Mouse (Mus musculus): ENCODE measurements around the gene Wbp1.

Gene Wbp1

DNA sequence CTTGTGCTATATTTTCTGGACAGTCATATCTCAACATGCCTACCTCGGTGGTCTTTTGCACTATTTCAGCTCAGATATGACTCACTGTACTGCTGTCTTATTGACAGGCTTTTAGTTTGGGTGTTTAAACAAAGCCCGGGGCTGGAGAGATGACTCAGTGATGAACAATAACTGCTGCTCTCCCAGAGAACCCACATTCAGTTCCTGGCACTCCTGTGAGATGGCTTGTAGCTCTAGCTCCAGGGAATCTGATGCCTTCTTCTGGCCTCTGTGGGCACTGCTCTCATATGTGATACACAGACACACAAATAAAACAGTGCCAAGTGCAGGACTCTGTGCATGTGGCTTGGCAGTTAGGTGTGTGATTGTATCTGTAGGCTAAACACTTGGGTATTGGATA is 23.9 kb upstream of the Wbp1 start:
- in situ Hi-C loops (cut with MboI; ENCODE audit: low pct_unique_long_range_greater_than_20kb in 1 of 2, low sequenced_read_pairs in 2 of 2, unreplicated experiment in 1 of 2), result no loop called here

DNA sequence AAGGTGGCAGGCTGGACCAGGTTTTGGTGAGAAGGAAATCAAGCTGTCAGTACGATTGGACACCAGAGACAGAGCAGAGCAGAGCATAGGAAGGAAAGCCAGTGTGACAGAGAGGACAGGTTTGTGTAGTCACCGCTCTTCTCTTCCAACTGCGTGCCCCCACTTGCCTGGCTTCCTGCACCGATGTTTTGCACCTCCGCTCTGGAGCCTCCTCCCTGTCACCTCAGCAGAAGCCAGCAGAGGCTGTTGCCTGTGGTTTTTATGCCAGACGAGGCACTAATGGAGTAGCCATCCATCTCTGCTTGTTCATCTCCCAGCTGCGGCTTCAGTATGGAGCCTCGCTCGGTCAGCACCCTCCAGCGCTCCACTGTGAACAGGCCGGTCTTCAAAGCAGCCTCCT is 21.5 kb upstream of the Wbp1 start:
- in situ Hi-C loops (cut with MboI; ENCODE audit: low pct_unique_long_range_greater_than_20kb in 1 of 2, low sequenced_read_pairs in 2 of 2, unreplicated experiment in 1 of 2), result no loop called here

DNA sequence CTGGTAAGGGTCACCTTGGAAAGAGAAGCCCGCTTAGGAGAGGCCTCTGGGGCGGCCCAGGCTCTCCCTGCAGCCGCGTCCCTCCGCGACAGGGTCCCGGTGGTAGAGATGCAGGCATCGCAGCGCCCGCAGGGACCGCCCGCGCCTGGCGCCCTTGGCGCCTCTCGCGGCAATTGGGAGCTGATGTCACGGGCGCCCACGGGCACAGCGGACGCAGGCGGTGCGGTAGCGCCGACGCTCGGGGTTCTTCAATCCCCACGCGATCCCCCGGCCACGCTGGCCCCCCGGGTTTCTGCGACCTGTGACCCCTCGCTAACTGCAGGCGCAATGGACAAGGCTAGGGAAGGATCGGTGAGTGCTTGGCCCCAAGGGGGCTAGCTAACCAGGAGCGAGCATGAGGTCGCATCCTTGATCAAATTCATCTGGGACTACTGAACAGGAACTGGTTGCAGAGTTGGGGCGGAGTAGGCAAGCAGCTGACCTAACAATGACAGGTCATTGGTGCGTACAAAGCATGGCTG is 20.9 kb upstream of the Wbp1 start:
- in situ Hi-C loops (cut with MboI; ENCODE audit: low pct_unique_long_range_greater_than_20kb in 1 of 2, low sequenced_read_pairs in 2 of 2, unreplicated experiment in 1 of 2), result no loop called here

DNA sequence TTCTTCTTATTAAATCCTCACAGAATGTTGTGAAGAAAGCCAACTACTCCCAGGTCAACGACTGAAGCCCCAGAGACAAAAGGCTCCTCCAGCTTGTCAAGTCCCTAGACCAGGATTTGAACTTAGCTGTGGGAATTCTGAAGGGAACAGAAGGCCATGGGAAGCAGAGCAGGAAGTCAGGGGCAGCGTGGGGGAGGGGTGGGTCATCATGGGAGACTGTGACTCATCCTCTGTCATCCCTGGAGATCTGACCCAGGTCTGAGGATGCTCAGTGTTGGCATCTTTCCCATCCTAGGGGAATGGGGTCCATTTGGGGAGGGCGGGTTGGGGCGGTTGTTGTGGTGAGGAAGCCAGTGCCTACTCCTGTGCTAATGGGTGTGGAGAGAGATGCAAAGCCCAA is 20.3 kb upstream of the Wbp1 start:
- in situ Hi-C loops (cut with MboI; ENCODE audit: low pct_unique_long_range_greater_than_20kb in 1 of 2, low sequenced_read_pairs in 2 of 2, unreplicated experiment in 1 of 2), result no loop called here

DNA sequence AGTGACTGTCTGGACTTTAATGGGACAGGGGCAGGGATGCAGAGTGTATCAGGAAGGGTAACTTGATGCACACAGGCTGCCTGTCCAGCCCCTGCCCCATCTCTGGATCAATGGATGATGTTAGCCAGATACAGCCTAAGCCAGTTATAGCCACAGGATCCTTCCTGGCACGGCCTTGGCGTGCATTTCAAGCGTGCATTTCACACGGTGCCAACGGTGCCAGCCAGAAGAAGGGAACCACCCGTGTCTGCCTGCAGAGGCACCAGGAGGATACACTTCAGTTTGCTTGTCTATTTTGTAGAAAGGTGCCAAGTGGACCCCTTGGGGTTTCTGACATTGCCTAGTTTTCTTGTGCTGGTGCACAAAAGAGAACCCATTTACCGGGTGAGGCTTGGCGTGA is 18.7 kb upstream of the Wbp1 start:
- in situ Hi-C loops (cut with MboI; ENCODE audit: low pct_unique_long_range_greater_than_20kb in 1 of 2, low sequenced_read_pairs in 2 of 2, unreplicated experiment in 1 of 2), result no loop called here

DNA sequence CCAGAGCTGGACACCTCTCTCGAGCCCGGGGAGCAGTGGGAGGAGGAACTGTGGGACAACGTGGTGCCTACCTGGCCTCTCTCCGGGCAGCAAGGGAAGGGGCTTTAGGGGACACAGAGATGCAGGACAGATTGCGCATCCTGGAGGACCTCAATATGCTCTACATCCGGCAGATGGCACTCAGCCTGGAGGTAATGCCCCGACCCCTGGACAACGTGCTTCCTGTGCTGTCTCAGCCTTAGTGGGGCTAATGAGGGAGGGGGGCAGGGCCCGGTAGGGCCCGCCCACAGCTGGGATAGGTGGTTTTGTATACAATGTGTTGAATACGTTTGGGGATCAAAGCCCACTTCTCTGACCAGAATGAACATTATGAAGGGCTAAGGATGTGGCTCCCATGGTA is 16.7 kb upstream of the Wbp1 start:
- in situ Hi-C loops (cut with MboI; ENCODE audit: low pct_unique_long_range_greater_than_20kb in 1 of 2, low sequenced_read_pairs in 2 of 2, unreplicated experiment in 1 of 2), result no loop called here

DNA sequence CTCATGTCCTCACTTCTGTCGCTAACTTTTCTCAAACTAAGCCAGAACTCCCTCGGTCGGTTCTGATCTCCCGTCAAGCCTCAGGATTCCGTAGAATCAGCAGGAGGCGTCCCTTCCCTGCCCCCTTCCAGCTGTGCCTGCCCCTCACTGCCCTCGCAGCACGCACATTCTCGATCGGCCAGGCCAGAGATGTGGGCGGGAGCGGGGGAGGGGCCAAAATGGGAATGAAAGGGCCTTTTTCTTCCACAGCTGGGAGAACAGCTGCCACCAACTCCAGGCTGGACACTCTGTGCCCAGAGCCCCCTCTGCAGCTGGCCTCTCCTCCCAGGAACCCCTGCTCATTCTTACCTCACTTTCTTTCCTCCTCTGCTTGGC is 16.2 kb upstream of the Wbp1 start:
- in situ Hi-C loops (cut with MboI; ENCODE audit: low pct_unique_long_range_greater_than_20kb in 1 of 2, low sequenced_read_pairs in 2 of 2, unreplicated experiment in 1 of 2), result no loop called here

DNA sequence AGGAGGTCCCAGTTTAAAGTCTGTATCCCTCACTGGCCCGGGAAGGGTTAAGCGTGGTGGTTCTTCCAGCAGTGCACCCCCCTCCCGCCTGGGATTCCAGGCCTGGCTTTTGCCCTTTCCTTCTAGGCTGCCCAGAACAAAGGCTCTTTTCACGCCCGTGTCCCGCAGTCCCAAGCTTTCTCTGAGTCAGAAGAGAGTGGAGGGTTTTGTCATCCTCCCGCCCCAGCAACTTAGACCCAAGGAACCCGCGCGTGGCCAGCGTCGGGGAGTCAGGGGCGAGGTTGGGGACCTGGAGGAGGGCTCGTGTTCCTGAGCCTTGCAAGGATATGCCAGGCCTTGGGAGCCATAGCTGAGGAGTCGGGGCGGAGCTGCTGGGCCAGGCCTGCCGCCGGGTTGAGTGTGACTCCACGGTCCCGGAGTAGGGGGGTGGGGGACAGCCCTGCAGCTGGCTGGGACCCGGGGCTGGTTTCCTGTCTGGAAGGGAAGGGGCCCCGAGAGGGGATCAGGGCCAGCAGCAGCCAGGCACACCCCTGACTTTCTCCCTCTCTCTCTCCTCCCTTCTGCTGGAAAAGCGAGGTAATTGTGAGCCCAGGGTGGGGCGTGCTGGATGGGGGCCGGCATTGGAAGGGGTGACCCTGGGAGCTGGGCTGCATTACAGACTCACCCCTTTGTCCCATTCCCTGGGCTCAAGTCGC is 15.7 kb upstream of the Wbp1 start:
- in situ Hi-C loops (cut with MboI; ENCODE audit: low pct_unique_long_range_greater_than_20kb in 1 of 2, low sequenced_read_pairs in 2 of 2, unreplicated experiment in 1 of 2), result no loop called here

DNA sequence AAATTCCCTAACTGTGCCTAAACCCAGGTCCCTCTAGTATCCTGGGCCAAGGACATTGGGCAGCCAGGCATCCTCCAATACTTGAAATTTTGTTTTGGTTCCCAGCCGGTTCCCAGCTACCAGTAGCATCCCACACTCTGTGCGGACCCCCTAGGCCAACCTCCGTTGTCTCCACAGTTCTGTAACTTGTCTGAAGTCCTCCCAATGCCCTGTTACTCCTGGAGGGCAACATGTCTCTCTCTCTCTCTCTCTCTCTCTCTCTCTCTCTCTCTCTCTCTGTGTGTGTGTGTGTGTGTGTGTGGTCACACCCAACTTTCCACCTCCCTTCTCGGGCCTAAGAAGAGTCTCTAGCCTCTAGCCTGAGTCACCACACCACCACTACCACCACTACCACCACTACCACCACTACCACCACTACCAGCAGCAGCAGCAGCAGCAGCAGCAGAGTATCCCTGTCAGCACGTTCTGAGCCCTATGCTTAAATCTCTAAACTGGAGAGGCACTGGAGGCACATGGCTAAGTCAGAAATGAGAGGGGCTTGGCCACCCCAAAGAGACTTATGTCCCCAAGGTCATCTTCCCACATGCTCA is 15.0 kb upstream of the Wbp1 start:
- in situ Hi-C loops (cut with MboI; ENCODE audit: low pct_unique_long_range_greater_than_20kb in 1 of 2, low sequenced_read_pairs in 2 of 2, unreplicated experiment in 1 of 2), result no loop called here

DNA sequence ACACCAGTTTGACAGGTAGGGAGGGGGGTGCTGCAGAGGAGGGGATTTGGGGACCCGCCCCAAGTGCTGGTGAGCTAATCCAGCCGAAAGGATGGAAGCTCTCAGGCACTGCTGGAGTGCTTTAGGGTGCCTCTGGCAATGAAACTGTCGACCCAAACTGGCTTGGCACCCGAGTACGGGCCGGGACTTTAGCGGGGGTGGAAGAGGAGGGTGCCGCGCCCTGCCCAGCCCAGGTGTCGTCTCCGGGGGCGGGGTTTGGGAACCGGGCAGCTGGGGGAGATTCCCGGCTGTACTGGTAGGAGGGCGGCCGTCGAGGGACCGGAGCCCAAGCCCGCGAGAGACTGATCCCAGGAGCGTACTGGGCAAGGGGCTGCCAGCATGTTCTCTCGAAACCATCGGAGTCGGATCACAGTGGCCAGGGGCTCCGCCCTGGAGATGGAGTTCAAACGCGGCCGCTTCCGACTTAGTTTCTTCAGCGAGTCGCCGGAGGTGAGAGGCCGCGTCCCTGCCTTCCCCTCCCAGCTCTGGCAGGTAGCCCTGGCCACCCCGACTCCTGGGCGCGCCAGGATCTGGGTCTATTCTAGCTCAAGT is 14.3 kb upstream of the Wbp1 start:
- in situ Hi-C loops (cut with MboI; ENCODE audit: low pct_unique_long_range_greater_than_20kb in 1 of 2, low sequenced_read_pairs in 2 of 2, unreplicated experiment in 1 of 2), result no loop called here

DNA sequence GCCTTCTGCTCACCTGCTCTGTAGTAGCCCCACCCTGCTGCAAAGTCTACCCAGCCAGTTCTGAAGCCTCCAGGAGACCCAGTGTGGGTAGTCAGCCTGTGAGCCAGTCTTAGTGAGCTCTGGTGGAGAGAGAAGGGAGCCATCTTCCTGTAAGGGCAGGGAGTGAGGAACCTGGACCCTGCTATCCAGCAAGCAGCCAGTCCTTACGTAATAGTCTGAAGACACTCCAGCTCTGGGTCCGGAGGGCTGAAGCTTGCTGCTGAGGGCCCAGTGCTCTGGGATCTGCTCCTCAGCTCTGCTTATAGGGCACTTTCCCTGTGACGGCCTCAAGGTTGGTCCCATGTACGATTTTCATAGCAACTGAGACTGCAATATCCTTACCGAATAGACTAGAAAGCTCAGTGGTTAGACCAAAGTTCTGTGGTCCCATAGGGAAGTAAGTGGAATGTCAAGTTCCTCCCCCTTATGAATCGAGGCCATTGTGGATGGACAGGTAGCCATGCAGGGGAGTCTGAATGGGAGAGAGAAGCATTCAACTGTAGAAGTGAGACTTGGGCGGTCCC is 13.7 kb upstream of the Wbp1 start, which contains the start of gene Rtkn:
Gene Rtkn, plus strand, starts transcription at position 513 of the 563 bp plus-strand sequence.
- in situ Hi-C loops (cut with MboI; ENCODE audit: low pct_unique_long_range_greater_than_20kb in 1 of 2, low sequenced_read_pairs in 2 of 2, unreplicated experiment in 1 of 2), result no loop called here

DNA sequence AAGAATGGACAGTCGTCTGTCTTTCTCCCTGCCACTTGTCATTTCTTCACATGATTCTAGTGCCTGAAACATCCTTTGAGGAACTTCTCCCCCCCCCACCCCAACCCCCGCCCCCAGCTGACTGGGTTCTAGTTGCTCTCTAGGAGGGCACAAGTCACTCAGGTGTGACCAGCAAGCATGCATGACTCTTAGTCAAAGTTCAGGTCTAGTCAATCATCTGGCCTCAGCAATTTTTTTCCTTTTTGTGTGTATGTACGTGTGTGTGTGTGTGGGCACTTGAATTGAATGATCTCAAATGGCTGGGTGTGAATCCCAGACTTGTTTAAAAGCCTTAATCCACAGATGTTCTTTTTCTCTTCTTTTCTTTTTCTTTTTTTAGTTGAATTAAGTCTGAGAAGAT is 12.9 kb upstream of the Wbp1 start:
- in situ Hi-C loops (cut with MboI; ENCODE audit: low pct_unique_long_range_greater_than_20kb in 1 of 2, low sequenced_read_pairs in 2 of 2, unreplicated experiment in 1 of 2), result no loop called here

DNA sequence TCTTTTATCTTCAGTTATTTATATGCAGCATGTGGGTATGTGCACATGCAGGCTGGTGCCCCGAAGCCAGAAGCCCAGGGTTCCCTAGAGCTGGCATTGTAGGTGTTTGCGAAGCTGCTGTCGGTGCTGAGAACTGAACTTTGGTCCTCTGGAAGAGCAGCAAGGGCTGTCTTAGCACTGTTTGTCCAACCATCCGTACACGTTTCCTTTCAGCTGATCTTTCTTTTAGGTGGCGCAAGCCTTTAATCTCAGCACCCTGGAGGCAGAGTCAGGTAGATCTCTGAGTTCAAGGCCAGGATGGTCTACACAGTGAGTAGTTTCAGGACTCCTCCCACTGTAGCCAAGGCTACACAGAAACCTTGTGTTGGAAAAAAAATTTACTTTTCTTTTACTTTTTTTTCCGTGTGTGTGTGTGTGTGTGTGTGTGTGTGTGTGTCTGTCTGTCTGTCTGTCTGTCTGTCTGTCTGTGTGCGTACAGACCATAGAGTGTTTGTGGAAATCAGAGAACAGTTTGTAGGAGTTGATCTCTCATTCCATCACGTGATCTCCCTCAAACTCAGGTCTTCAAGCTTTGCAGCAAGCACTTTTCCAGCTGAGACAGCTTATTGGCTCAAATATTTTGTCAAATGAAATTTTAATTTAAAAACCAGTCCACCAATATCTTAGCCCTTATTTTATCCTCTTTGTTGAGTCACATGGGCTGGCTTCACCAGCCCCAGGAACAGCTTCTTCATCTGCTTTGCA is 11.0 kb upstream of the Wbp1 start:
- in situ Hi-C loops (cut with MboI; ENCODE audit: low pct_unique_long_range_greater_than_20kb in 1 of 2, low sequenced_read_pairs in 2 of 2, unreplicated experiment in 1 of 2), result no loop called here

DNA sequence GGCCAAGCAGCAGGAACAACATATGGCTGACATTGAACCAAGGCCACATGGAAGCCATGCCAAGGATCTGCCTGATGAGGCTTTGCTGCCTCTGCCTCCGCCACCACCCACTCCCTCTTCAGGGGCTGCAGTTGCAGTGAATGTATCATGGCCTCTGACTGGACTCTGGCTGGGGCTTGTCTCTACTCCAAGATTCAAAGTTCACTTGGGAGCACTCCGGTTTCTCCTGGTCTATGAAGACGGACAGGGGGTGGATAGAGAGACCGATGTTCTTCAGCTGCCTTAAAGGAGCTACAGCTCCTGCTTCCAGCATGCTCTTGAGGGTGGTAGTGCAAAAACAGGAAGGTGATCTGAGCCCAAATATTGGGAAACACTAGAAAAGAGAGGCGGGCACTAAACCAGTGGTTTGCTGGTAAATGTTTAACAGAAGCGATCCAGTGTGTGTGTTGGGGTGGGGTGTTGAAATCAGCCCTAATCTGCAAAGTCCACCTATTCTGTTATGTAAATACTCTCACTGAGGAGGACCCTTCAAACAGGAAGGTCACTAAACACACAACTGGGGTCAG is 10.2 kb upstream of the Wbp1 start:
- in situ Hi-C loops (cut with MboI; ENCODE audit: low pct_unique_long_range_greater_than_20kb in 1 of 2, low sequenced_read_pairs in 2 of 2, unreplicated experiment in 1 of 2), result no loop called here

DNA sequence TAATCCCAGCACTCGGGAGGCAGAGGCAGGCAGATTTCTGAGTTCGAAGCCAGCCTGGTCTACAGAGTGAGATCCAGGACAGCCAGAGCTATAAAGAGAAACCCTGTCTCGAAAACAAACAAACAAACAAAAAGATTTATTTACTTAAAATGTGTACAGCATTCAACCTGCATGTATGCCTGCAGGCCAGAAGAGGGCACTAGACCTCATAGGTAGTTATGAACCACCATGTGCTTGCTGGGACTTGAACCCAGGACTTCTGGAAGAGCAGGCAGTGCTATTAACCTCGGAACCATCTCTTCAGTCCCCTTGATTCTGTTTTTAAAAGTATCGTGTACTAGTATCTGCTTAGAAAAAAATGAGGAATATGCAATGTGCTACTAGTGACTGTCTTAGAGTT is 6.1 kb upstream of the Wbp1 start:
- in situ Hi-C loops (cut with MboI; ENCODE audit: low pct_unique_long_range_greater_than_20kb in 1 of 2, low sequenced_read_pairs in 2 of 2, unreplicated experiment in 1 of 2), result no loop called here

DNA sequence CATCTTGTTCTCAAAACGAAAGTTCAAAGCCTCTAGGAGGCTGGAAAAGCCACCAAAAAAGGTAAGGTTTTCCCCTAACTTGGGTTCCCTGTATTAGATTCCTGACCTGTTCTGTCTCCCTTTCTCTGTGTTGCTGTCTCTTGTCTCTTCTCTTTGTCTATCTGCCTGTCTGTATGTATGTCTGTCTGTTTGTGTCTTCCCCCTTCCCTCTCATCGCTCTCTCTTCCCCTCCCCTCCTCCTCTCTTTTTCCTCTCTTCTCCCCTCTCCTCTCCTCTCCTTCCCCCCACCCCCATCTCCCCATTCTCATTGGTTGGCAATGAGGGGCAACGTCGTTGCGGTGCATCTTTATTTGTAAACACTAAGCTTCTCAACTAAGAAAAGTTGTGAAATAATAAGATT is 4.0 kb upstream of the Wbp1 start, which contains the start of gene Ino80b:
Gene Ino80b, minus strand, starts transcription at position 101 of the 400 bp plus-strand sequence.
- in situ Hi-C loops (cut with MboI; ENCODE audit: low pct_unique_long_range_greater_than_20kb in 1 of 2, low sequenced_read_pairs in 2 of 2, unreplicated experiment in 1 of 2), result no loop called here

DNA sequence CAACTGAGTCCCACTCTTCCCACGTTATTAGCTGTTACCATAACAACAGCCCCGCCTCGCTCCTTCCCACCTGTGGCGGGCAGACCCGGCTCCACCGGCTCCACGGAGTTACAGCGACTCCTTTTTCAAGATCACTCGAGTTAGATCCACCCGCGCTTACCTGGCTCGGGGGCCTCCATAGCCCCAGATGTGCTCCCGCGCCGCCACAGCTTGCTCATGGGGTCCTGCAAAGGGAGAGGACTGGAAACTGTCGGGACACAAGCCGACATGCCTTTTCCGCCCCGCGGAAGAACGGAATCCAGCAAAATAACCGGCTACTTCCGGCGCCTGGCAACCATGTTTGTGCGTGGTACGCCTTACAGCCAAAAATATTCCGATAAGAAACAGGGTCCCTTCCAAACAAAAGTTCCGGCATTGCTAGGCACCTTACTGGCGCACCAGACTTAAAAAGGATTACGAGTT is 3.5 kb upstream of the Wbp1 start:
- in situ Hi-C loops (cut with MboI; ENCODE audit: low pct_unique_long_range_greater_than_20kb in 1 of 2, low sequenced_read_pairs in 2 of 2, unreplicated experiment in 1 of 2), result no loop called here

DNA sequence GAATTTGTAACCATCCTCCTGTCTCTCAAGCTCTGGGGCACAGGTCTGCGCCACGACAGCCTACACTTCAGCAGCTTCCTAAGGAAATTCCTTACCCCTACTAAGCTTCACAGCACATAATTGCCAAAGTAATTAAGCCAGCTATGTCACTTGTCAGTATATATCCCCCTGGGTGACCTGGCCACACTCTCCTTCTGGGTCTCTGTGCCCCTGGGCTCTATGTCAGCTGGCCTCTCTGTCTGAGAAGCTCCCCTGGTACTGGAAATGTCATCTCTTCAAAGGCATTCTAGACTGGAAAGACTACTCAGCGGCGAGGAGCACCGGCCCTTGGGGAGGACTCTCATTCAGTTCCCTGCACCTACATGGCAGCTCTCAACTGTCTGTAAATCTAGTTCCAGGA is 1.6 kb upstream of the Wbp1 start:
- in situ Hi-C loops (cut with MboI; ENCODE audit: low pct_unique_long_range_greater_than_20kb in 1 of 2, low sequenced_read_pairs in 2 of 2, unreplicated experiment in 1 of 2), result no loop called here

Measured in mouse embryonic stem cell (cell line).